Mouse (Mus musculus): Measurements from ENCODE around the gene Morc1. TPM values are rescaled to one million over a fixed set of nuclear protein-coding genes. Genes with fewer than 3 reads are reported as not detected.

The Morc1 gene
- polyA plus RNA-seq, 1 experiment from 2014 or later: not detected

DNA sequence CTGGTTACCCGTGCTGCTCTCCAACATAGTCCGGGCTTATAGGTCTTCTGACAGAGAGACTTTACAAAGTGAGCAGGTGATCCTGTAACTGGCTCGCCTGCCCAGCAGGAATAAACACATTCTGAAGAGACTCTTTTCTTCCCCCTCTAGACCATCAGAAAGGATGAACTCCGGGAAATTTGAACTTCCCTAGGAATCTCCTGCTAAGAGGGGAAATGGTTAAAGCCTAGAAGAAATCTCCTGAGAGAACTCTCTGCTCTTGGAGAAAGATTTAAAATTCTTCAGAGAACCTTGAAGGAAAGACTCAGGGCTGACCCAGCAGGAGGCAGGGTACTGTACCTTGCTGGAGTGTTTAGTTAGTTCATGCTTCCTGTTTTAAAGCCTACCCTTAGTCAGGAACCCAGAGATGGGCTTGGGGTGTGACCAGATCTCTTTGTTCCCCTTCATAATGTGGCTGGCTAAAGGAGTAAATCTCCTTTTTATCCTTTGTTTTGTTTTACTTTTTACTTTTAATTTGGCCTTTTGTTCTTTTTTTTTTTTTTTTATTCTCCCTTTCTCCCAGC lies 175.5 kb downstream of the Morc1 start:
- Histone ChIP-seq H3K27me3 (ENCODE audit: control insufficient read depth, insufficient read depth, low read length) (no peaks in the 10 kb centered on the region), H3K9me3 (ENCODE audit: control insufficient read depth, low read length) (no peaks in the 10 kb centered on the region), H3K4me1 (replicated peaks; ENCODE audit: control insufficient read depth, insufficient read depth, low read length) (no peaks in the 10 kb centered on the region), H3K4me2 (ENCODE audit: low read depth, low read length, severe bottlenecking) (no peak overlapping the region), H3K27ac (ENCODE audit: low read depth, low read length) (no peak overlapping the region), H3K36me3 (ENCODE audit: control insufficient read depth, insufficient read depth, low read length) (no peaks in the 10 kb centered on the region), H3K9ac (ENCODE audit: low read length) (no peak overlapping the region), H3K4me3 (ENCODE audit: low read depth, low read length) (no peak overlapping the region)
- ATAC-seq (replicated peaks; ENCODE audit: low FRiP score) (no peak), DNase-seq (ENCODE audit: low spot score) (no peak)
- WGBS: 53% methylated on average over 4 of the region's 4 CpGs

DNA sequence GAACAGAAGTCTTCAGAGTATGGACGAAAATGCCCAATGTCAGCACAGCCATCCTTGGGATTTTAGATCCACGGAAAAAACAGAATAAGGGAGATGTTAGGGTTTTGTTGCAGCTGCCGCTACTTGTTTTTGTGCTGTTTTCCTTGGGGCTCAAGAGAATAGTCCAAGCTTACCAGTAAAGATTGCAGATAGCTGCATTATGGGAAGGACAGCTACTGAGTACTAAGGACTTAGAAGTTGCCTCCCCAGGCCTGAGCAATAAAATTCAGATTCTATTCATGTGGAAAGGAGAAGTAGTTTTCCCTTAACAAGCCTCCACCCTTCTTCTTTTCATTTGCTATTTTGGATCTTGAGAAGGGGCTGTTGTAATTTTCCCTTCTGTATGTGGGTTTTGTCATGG lies 177.2 kb downstream of the Morc1 start:
- no peak for DNase-seq (ENCODE audit: low spot score)
- ATAC-seq (replicated peaks; ENCODE audit: low FRiP score): no peak
- H3K4me3 ChIP-seq (ENCODE audit: low read depth, low read length): no peak overlapping the region
- H3K9ac ChIP-seq (ENCODE audit: low read length): no peak overlapping the region
- no peak overlapping the region for H3K4me2 ChIP-seq (ENCODE audit: low read depth, low read length, severe bottlenecking)
- no peaks in the 10 kb centered on the region for H3K4me1 ChIP-seq (replicated peaks; ENCODE audit: control insufficient read depth, insufficient read depth, low read length)
- H3K9me3 ChIP-seq (ENCODE audit: control insufficient read depth, low read length): no peaks in the 10 kb centered on the region
- no peaks in the 10 kb centered on the region for H3K27me3 ChIP-seq (ENCODE audit: control insufficient read depth, insufficient read depth, low read length)
- 88% methylated on average over 3 of the region's 3 CpGs for WGBS
- no peak overlapping the region for H3K27ac ChIP-seq (ENCODE audit: low read depth, low read length)
- H3K36me3 ChIP-seq (ENCODE audit: control insufficient read depth, insufficient read depth, low read length): no peaks in the 10 kb centered on the region

DNA sequence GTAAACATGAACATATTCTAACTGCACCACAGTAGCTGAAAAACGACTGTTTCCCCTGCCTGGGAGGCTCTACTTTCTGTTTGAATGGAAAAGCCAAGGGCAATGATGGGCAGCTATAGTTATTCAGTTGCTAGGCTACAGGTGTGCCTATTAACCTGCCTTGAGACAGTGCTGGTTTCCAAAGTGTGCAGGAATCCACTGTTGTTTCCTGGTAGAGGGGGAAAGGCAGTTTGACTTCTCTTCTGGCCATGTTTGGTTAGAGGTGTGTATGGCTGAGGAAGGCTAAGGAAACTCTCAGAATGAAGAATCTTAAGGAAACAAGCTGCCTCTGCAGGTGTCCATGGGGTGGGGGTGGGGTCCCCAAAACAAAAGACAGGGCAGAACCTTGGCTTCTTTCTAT lies 179.8 kb downstream of the Morc1 start:
- Histone ChIP-seq H3K27me3 (ENCODE audit: control insufficient read depth, insufficient read depth, low read length) (no peaks in the 10 kb centered on the region), H3K4me2 (ENCODE audit: low read depth, low read length, severe bottlenecking) (no peak overlapping the region), H3K36me3 (ENCODE audit: control insufficient read depth, insufficient read depth, low read length) (no peaks in the 10 kb centered on the region), H3K4me3 (ENCODE audit: low read depth, low read length) (no peak overlapping the region), H3K9me3 (ENCODE audit: control insufficient read depth, low read length) (no peaks in the 10 kb centered on the region), H3K9ac (ENCODE audit: low read length) (no peak overlapping the region), H3K27ac (ENCODE audit: low read depth, low read length) (no peak overlapping the region), H3K4me1 (replicated peaks; ENCODE audit: control insufficient read depth, insufficient read depth, low read length) (no peaks in the 10 kb centered on the region)
- DNase-seq (ENCODE audit: low spot score) (no peak), ATAC-seq (replicated peaks; ENCODE audit: low FRiP score) (no peak)
- WGBS: 69% methylated on average over 1 of the region's 1 CpGs

DNA sequence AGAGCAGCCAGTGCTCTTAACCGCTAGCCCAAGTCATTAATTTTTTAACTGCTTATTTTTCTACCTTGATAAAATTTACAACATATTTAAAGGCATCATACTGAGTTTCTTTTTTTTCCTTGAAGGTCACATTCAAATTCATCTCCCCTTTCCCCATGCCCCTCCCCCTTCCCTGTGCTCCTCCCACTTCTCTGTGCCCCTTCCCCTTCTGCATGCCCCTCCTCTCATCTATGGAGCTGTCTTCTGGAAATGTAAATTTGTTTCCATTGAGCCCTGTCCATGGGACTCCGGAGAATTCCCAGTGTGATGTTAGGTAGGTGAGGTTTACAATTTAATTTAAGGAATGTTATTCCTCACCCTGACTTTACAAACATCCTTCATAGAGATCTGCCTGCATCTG lies 180.4 kb downstream of the Morc1 start:
- Histone ChIP-seq H3K36me3 (ENCODE audit: control insufficient read depth, insufficient read depth, low read length) (no peaks in the 10 kb centered on the region), H3K27ac (ENCODE audit: low read depth, low read length) (no peak overlapping the region), H3K9me3 (ENCODE audit: control insufficient read depth, low read length) (no peaks in the 10 kb centered on the region), H3K27me3 (ENCODE audit: control insufficient read depth, insufficient read depth, low read length) (no peaks in the 10 kb centered on the region), H3K9ac (ENCODE audit: low read length) (no peak overlapping the region), H3K4me3 (ENCODE audit: low read depth, low read length) (no peak overlapping the region), H3K4me2 (ENCODE audit: low read depth, low read length, severe bottlenecking) (no peak overlapping the region), H3K4me1 (replicated peaks; ENCODE audit: control insufficient read depth, insufficient read depth, low read length) (no peaks in the 10 kb centered on the region)
- 94% methylated on average over 2 of the region's 2 CpGs for WGBS
- no peak for DNase-seq (ENCODE audit: low spot score)
- ATAC-seq (replicated peaks; ENCODE audit: low FRiP score): no peak; the same call in 1 of the 2 replicates

DNA sequence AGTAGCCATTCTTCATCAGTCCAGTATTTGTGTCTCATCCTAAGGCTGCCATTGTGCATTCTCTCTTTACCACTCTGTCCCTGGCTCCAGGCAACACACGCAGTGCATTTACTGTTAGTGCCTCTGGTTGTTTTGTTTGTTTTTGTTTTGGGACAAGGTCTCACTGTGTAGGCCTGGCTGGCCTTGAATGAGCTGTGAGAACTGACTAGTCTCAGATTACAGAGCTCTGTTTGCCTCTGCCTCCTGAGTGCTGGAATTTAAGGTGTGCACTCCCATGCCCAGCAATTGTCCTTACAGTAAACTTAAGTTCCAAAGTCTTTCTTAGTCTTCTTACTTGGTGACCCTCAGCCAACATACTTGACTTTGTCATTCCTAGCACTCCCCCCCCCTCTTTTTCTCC lies 182.7 kb downstream of the Morc1 start:
- Histone ChIP-seq H3K27me3 (ENCODE audit: control insufficient read depth, insufficient read depth, low read length) (no peaks in the 10 kb centered on the region), H3K27ac (ENCODE audit: low read depth, low read length) (no peak overlapping the region), H3K4me1 (replicated peaks; ENCODE audit: control insufficient read depth, insufficient read depth, low read length) (no peaks in the 10 kb centered on the region), H3K4me2 (ENCODE audit: low read depth, low read length, severe bottlenecking) (no peak overlapping the region), H3K4me3 (ENCODE audit: low read depth, low read length) (no peak overlapping the region), H3K36me3 (ENCODE audit: control insufficient read depth, insufficient read depth, low read length) (no peaks in the 10 kb centered on the region), H3K9me3 (ENCODE audit: control insufficient read depth, low read length) (no peaks in the 10 kb centered on the region), H3K9ac (ENCODE audit: low read length) (no peak overlapping the region)
- WGBS: 52% methylated on average over 1 of the region's 1 CpGs
- DNase-seq (ENCODE audit: low spot score): no peak
- no peak; the same call in 1 of the 2 replicates for ATAC-seq (replicated peaks; ENCODE audit: low FRiP score)

DNA sequence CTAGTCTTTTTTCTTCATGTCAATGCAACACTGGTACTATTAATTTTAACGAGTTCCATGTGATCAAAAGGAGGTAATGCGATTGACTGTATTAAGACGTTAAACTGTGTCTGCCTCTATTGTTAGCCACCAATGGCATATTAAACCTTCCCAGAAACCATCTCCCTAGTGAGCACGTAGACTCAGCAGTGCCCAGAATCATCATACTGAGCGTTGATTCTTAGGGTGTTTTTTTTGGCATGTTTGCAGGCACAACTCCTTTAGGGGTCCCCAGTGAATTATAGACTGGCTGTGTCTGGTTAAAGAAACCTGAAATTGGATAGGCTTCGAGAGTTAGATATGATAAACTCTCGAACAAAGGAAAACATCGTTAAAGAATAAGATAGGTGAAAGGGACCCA lies 189.5 kb downstream of the Morc1 start:
- no peak overlapping the region for H3K27ac ChIP-seq (ENCODE audit: low read depth, low read length)
- no peaks in the 10 kb centered on the region for H3K9me3 ChIP-seq (ENCODE audit: control insufficient read depth, low read length)
- H3K4me1 ChIP-seq (replicated peaks; ENCODE audit: control insufficient read depth, insufficient read depth, low read length): no peaks in the 10 kb centered on the region
- H3K4me2 ChIP-seq (ENCODE audit: low read depth, low read length, severe bottlenecking): no peak overlapping the region
- no peak overlapping the region for H3K4me3 ChIP-seq (ENCODE audit: low read depth, low read length)
- no peaks in the 10 kb centered on the region for H3K27me3 ChIP-seq (ENCODE audit: control insufficient read depth, insufficient read depth, low read length)
- H3K36me3 ChIP-seq (ENCODE audit: control insufficient read depth, insufficient read depth, low read length): no peaks in the 10 kb centered on the region
- WGBS: 38% methylated on average over 8 of the region's 8 CpGs
- no peak for DNase-seq (ENCODE audit: low spot score)
- H3K9ac ChIP-seq (ENCODE audit: low read length): no peak overlapping the region
- ATAC-seq (replicated peaks; ENCODE audit: low FRiP score): no peak

DNA sequence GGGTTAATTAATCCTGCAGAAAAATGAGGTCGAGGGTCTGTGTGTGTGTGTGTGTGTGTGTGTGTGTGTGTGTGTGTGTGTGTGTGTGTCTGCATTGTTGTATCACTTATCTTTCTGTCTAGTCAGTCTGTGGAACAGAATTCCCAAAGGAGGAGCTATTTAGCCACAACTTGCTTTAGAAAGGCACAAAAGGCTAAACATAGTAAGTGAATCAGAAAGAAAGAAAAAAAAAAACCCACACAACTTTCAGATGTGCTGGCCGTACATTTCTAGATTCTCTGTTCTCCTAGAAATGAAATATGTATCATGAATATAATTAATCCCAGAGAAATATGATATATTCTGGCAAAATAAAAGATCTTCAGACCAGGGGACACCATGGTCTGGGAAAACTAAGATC lies 190.0 kb downstream of the Morc1 start:
- H3K36me3 ChIP-seq (ENCODE audit: control insufficient read depth, insufficient read depth, low read length): no peaks in the 10 kb centered on the region
- WGBS: 18% methylated on average over 2 of the region's 2 CpGs
- no peak overlapping the region for H3K27ac ChIP-seq (ENCODE audit: low read depth, low read length)
- H3K27me3 ChIP-seq (ENCODE audit: control insufficient read depth, insufficient read depth, low read length): no peaks in the 10 kb centered on the region
- no peak for DNase-seq (ENCODE audit: low spot score)
- ATAC-seq (replicated peaks; ENCODE audit: low FRiP score): no peak
- no peaks in the 10 kb centered on the region for H3K4me1 ChIP-seq (replicated peaks; ENCODE audit: control insufficient read depth, insufficient read depth, low read length)
- H3K9ac ChIP-seq (ENCODE audit: low read length): no peak overlapping the region
- H3K4me2 ChIP-seq (ENCODE audit: low read depth, low read length, severe bottlenecking): no peak overlapping the region
- no peaks in the 10 kb centered on the region for H3K9me3 ChIP-seq (ENCODE audit: control insufficient read depth, low read length)
- H3K4me3 ChIP-seq (ENCODE audit: low read depth, low read length): no peak overlapping the region

DNA sequence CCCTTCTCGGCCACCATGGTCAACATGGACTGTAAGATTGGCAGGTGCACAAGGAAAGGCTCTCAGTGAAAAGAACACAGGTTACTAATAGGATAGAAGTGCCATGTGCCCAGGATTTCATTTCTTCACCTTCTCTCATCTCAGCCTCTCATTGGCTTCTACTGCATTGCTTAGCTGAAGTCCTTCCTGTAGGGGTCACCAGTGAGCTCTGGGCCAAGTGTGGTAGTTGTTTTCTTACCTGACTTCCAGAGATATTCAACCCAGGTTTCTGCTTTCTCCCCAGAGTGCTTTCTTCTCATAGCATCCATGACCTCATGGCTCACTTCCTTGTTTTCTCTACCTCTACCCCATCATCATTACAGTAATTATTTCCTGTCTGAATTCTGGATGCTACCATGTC lies 192.4 kb downstream of the Morc1 start:
- H3K4me1 ChIP-seq (replicated peaks; ENCODE audit: control insufficient read depth, insufficient read depth, low read length): no peaks in the 10 kb centered on the region
- no peaks in the 10 kb centered on the region for H3K9me3 ChIP-seq (ENCODE audit: control insufficient read depth, low read length)
- DNase-seq (ENCODE audit: low spot score) (no peak), ATAC-seq (replicated peaks; ENCODE audit: low FRiP score) (no peak)
- no peaks in the 10 kb centered on the region for H3K27me3 ChIP-seq (ENCODE audit: control insufficient read depth, insufficient read depth, low read length)
- WGBS: 82% methylated on average over 1 of the region's 1 CpGs
- H3K9ac ChIP-seq (ENCODE audit: low read length): no peak overlapping the region
- H3K4me3 ChIP-seq (ENCODE audit: low read depth, low read length): no peak overlapping the region
- no peak overlapping the region for H3K27ac ChIP-seq (ENCODE audit: low read depth, low read length)
- no peaks in the 10 kb centered on the region for H3K36me3 ChIP-seq (ENCODE audit: control insufficient read depth, insufficient read depth, low read length)
- no peak overlapping the region for H3K4me2 ChIP-seq (ENCODE audit: low read depth, low read length, severe bottlenecking)

DNA sequence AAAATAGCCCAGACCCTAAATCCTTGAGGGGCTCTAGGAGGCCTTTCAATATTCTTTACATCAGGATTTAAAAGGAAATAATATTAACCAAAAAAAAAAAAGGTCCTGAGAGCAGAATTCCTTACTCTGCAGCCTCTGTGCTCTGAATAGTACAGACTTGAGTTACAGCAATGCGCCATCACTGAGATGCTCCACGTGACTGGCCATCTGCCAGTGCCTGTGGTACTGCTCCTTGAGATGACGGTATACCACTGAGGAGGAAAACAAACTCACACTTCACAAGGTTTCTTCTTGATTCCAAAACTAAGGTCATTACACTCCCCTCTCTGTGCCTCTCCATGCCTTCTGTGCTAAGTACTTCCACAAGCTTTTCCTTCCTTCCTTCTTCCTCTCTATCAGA lies 195.1 kb downstream of the Morc1 start:
- no peaks in the 10 kb centered on the region for H3K9me3 ChIP-seq (ENCODE audit: control insufficient read depth, low read length)
- no peak for DNase-seq (ENCODE audit: low spot score)
- WGBS: 95% methylated on average over 3 of the region's 3 CpGs

More for the DNA sequence above, 195.1 kb downstream of the Morc1 start:
- Histone ChIP-seq H3K27ac (ENCODE audit: low read depth, low read length) (no peak overlapping the region), H3K4me2 (ENCODE audit: low read depth, low read length, severe bottlenecking) (no peak overlapping the region), H3K4me3 (ENCODE audit: low read depth, low read length) (no peak overlapping the region), H3K4me1 (replicated peaks; ENCODE audit: control insufficient read depth, insufficient read depth, low read length) (no peaks in the 10 kb centered on the region), H3K27me3 (ENCODE audit: control insufficient read depth, insufficient read depth, low read length) (no peaks in the 10 kb centered on the region), H3K36me3 (ENCODE audit: control insufficient read depth, insufficient read depth, low read length) (no peaks in the 10 kb centered on the region), H3K9ac (ENCODE audit: low read length) (no peak overlapping the region)
- no peak for ATAC-seq (replicated peaks; ENCODE audit: low FRiP score)

Measured in forebrain, embryonic 11.5 days (tissue).